Mouse (Mus musculus) hindbrain, embryonic 10.5 days (tissue): Measurements from ENCODE around the gene Actl10. TPM values are rescaled to one million over a fixed set of nuclear protein-coding genes. Genes with fewer than 3 reads are reported as not detected.
A peak's percentile ranks its signal among the peaks of the same experiment; 100 is the strongest.

Experiments used
- DNase-seq: peaks from one replicate; pipeline ENCODE4 v3.0.0-alpha.2; 2017; ENCODE audit warnings: low spot score
- H3K27ac ChIP-seq: fragments of 300-500 bp; sonication (generic); 2 replicates; pipeline ENCODE4 v1.5.1; 2016; ENCODE audit warnings: mild to moderate bottlenecking, moderate library complexity
- H3K27me3 ChIP-seq: fragments of 300-500 bp; sonication (generic); 2 replicates; pipeline ENCODE4 v1.6.1; 2016; ENCODE audit warnings: mild to moderate bottlenecking; ENCODE audit not compliant: poor library complexity, insufficient read depth, severe bottlenecking
- H3K36me3 ChIP-seq: fragments of 300-500 bp; sonication (generic); 2 replicates; pipeline ENCODE4 v1.6.1; 2016; ENCODE audit warnings: mild to moderate bottlenecking, moderate library complexity
- H3K4me1 ChIP-seq: fragments of 300-500 bp; sonication (generic); replicated peaks from 2 replicates; pipeline ENCODE4 v1.6.1; 2016; ENCODE audit warnings: mild to moderate bottlenecking
- H3K4me3 ChIP-seq: fragments of 300-500 bp; sonication (generic); 2 replicates; pipeline ENCODE4 v1.5.1; 2016; ENCODE audit warnings: mild to moderate bottlenecking, moderate library complexity
- H3K9me3 ChIP-seq: fragments of 300-500 bp; sonication (generic); 2 replicates; pipeline ENCODE4 v1.6.1; 2016; ENCODE audit warnings: mild to moderate bottlenecking, moderate library complexity
- WGBS: fragments of 180-500 bp; shearing (Covaris S2); methylation state at CpG from one replicate; pipeline ENCODE4 v1.1.7; 2016; 5-methylcytosine and 5-hydroxymethylcytosine counted together
- polyA plus RNA-seq: library from polyadenylated mRNA; unstranded; fragments of >200 nt; fragmentation: Nextera tagmentation; extraction: Ambion mirVana; gene quantifications from 2 replicates; pipeline ENCODE4 v1.2.1, GENCODE M21; 2016

Actl10 gene
- polyA plus RNA-seq, 1 experiment from 2014 or later: 1.3 TPM

DNA sequence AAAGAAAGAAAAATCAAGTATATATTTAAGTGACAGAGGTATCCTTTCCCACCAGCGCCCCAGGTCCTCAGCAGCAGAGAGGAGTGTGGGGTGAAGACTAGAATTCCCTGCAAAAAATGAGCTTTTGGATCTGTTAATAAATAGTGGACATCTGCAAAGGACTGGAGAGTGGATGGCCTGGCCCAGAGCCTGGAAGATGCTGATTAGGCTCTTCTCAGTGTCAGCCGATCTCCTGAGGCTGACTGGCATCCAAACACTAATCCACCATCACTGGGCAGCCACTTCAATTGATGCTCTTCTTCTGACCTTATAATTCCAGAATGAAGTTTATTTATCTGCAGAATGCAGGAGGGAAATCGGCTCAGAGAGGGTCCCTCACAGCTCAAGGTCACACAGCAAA lies 21.4 kb downstream of the Actl10 start:
- Histone ChIP-seq H3K4me3 (no peak overlapping the region), H3K4me1 (peaks cover 66% of the 10 kb centered on the region), H3K36me3 (peaks cover 2% of the 10 kb centered on the region; the same call in 1 of the 2 replicates), H3K27ac (0 out of 2 replicates have a peak overlapping the region, but pooled peaks have one; percentile 29), H3K9me3 (no peaks in the 10 kb centered on the region), H3K27me3 (no peaks in the 10 kb centered on the region)
- 82% methylated on average over 3 of the region's 3 CpGs for WGBS
- DNase-seq: no peak

DNA sequence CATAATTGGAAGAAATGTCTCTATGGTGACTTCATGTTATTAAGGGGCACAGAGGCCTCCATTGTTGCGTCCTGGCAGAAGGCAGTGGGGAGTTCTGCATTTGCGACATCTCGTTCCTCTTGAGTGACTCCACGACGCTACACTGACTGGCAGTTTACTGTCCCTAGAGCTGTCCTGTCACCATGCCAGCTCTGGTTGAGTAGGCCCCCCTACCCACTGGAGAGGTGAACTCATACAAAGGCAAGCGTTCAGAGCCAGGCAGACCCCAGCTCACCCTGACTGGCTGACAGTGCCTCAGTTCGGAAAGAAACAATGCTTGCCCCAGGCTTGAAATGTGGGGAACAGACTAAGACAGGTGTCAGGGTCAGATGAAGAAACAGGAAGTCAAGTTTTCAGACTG lies 22.7 kb downstream of the Actl10 start:
- Histone ChIP-seq H3K9me3 (no peaks in the 10 kb centered on the region), H3K27me3 (no peaks in the 10 kb centered on the region), H3K36me3 (no peaks in the 10 kb centered on the region), H3K27ac (peak overlapping the region; percentile 79), H3K4me1 (peaks cover 56% of the 10 kb centered on the region), H3K4me3 (no peak overlapping the region)
- 40% methylated on average over 7 of the region's 7 CpGs for WGBS
- no peak for DNase-seq

DNA sequence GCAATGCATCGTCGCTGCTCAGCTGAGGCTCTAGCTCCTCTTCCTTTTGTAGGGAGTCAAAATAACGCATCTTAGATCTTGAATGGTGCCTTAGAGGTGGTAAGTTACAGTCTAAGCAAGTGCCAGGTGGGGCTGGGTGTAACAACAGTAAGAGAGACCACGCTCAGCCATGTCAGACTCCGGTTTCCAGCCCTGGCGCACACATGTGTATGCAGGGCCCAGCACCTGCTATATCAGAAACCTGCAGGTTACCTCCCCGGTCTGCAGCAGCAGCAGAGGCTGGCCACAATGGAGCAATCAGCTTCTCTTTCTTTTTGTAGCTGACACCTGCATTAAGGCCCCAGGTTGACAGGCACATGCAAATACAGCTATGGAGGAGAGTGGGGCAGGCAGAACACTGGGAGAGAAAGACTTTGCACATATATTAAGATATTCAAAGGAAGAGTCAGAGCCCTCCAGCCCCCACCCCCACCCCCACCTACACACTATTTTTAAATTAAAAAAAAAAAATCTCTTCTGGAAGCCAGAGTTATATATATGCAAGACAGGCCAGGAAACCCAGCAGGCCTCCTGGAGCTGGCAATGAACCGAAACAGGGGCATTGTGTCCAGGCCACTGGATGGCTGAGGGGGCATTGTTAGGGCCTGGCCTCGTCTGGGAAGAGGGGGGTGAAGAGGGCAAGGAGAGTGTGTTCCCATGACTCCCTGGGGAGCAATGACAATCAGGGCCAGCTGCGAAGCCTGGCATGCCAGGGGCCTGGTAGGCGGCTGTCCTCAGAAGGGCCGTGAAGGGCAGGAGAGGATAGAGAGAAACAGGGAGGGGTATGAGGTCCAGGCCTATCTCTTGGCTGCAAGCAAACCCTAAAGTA lies 25.5 kb downstream of the Actl10 start:
- peak; percentile 82 for DNase-seq
- WGBS: 28% methylated on average over 12 of the region's 12 CpGs
- Histone ChIP-seq H3K36me3 (no peaks in the 10 kb centered on the region), H3K27ac (peak overlapping the region; percentile 86), H3K4me1 (peaks cover 39% of the 10 kb centered on the region), H3K27me3 (no peaks in the 10 kb centered on the region), H3K9me3 (no peaks in the 10 kb centered on the region), H3K4me3 (peak overlapping the region; percentile 20; the same call in 1 of the 2 replicates)

DNA sequence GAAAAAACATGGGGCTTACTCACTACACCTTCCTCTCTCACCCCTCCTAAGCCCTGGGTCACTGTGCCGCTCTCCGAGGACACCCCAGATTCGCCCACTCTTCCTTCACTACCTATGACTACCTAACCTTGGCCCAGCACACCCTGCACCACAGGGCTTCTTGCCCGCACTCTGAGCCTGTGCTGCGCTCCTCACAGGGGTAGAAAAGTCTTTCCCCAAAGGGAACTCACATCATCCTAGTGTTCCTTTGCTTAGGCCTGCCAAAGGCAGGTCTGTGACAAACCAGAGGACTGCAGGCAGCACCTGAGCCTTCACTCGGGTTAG lies 26.1 kb downstream of the Actl10 start:
- no peak for DNase-seq
- no peaks in the 10 kb centered on the region for H3K36me3 ChIP-seq
- H3K27ac ChIP-seq: peak overlapping the region; percentile 86
- H3K27me3 ChIP-seq: no peaks in the 10 kb centered on the region
- H3K9me3 ChIP-seq: no peaks in the 10 kb centered on the region
- H3K4me3 ChIP-seq: peak overlapping the region; percentile 20; the same call in 1 of the 2 replicates
- H3K4me1 ChIP-seq: peaks cover 39% of the 10 kb centered on the region
- 52% methylated on average over 6 of the region's 6 CpGs for WGBS

DNA sequence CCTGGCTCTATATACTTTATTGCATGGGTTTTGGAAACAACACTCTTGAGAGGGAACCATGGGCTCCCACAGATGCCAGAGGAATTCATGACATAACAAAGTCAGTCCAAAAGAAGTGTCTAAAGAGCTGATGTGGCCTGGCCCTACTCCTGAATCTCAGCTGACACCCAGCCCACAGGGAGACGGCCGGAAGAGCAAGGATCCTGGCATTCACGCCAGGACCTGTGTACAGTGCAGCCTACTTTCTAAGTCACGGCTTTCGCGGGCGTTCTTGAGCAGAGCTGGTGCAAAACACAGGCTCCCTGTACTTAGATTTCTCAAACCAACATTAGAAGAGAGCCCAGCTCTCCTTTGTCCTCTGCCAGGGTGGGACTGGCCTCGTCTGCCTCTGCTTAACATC lies 29.0 kb downstream of the Actl10 start:
- no peaks in the 10 kb centered on the region for H3K27me3 ChIP-seq
- WGBS: 81% methylated on average over 8 of the region's 8 CpGs
- H3K9me3 ChIP-seq: no peaks in the 10 kb centered on the region
- H3K36me3 ChIP-seq: no peaks in the 10 kb centered on the region
- DNase-seq: no peak
- no peak overlapping the region for H3K4me3 ChIP-seq
- peak overlapping the region; percentile 74 for H3K27ac ChIP-seq
- H3K4me1 ChIP-seq: peaks cover 50% of the 10 kb centered on the region

DNA sequence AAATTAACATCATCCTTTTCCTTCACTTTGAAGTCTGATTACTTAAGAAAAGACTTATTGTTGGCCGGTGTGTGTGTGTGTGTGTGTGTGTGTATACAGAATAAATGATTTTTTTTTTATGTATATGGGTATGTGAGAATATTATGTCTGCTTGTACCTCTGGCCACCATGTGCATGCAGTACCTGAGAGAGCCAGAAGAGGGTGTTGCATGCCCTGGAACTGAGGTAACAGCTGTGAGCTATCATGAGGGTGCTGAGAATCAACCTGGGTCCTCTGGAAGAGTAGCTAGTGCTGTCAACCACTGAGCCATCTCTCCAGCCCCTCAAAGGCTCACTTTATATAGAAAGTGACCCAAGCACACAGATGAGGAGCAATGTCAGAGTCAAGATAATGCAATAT lies 29.8 kb downstream of the Actl10 start:
- DNase-seq: no peak
- Histone ChIP-seq H3K27ac (peak overlapping the region; percentile 74; the same call in 1 of the 2 replicates), H3K9me3 (no peaks in the 10 kb centered on the region), H3K4me1 (peaks cover 49% of the 10 kb centered on the region), H3K4me3 (no peak overlapping the region), H3K36me3 (no peaks in the 10 kb centered on the region), H3K27me3 (no peaks in the 10 kb centered on the region)
- WGBS: 88% methylated on average over 1 of the region's 1 CpGs

DNA sequence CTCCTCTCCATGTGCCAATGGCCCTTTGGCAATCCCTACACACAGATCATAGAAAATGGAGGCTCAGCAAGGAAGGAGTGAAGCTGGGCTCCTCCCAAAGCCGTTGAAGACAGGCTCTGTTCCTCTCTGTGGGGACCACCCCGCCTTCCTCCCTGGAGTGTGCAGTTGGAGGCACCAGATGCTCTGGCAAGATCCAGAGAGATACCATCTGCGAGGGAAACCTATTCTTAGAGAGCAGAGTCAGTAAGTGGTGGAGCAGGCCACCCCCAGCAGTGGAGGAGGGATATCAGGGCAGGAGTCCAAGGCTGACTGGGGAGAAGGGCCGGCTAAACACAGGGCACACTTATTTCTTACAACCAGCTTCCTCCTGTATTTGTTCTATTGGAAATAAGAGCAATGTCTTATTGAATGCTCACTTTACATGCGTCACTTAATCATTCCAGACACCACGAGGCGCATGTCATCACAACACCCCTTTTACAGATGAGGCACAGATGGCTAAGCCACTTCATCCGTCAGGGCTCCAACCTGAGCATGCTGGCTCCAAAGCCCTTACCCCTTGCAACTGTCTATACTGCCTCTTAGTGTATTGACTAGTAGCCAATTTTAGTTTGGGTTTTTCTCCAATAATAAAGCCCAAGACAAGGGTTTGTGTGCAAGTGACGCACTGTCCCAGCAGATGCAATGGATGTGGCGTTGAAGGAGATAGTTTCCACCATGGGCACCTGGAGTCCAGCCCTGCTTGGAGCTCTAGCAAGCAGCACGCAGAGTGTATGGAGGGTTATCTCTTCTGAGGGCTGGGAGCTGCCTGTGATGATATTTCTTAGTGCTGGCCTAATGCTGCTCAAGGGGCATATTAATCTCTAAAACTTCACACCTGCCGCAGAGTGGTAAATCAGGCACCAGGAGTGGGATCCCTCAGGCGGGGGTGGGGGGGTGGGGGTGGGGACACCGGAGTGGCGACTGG lies 32.6 kb downstream of the Actl10 start:
- no peaks in the 10 kb centered on the region for H3K9me3 ChIP-seq
- H3K27ac ChIP-seq: peak overlapping the region; percentile 76
- WGBS: 76% methylated on average over 15 of the region's 15 CpGs
- peaks cover 3% of the 10 kb centered on the region; the same call in 1 of the 2 replicates for H3K36me3 ChIP-seq
- no peaks in the 10 kb centered on the region for H3K27me3 ChIP-seq
- H3K4me1 ChIP-seq: peaks cover 29% of the 10 kb centered on the region
- DNase-seq: no peak
- H3K4me3 ChIP-seq: no peak overlapping the region

DNA sequence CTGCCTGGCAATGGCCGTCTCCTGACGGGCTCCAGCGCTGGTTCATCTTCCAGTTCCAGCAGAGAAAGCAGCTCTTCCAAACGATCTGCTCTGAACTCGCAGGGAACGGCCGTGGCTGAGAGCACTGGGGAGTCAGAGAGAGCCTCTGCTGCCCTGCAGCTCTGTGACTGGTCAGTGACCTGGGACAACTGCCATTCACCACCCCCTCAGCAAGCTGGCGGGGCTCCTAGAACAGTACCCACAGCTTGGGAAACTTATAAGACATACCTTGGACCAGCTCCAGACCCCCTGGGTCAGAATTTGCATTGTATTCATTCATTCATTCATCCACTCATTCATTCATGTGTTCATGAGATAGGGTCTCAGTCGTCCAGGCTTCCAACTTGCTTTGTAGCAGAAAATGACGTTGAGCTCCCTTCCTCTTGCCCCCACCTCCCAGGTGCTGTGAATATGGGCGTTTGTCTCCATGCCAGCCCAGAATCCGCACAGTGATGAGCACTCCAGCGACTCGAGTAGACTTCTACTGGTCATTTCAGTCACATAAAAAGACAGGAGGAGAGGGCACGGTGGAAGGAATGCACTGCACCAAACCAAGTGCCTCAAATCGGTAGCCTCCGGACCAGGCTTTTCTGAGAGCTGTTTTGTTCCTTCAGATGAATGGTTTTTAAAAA lies 33.5 kb downstream of the Actl10 start:
- H3K36me3 ChIP-seq: peaks cover 3% of the 10 kb centered on the region; the same call in 1 of the 2 replicates
- peaks cover 29% of the 10 kb centered on the region for H3K4me1 ChIP-seq
- H3K27ac ChIP-seq: peak overlapping the region; percentile 76
- H3K27me3 ChIP-seq: no peaks in the 10 kb centered on the region
- WGBS: 76% methylated on average over 17 of the region's 17 CpGs
- no peaks in the 10 kb centered on the region for H3K9me3 ChIP-seq
- DNase-seq: no peak
- H3K4me3 ChIP-seq: no peak overlapping the region

DNA sequence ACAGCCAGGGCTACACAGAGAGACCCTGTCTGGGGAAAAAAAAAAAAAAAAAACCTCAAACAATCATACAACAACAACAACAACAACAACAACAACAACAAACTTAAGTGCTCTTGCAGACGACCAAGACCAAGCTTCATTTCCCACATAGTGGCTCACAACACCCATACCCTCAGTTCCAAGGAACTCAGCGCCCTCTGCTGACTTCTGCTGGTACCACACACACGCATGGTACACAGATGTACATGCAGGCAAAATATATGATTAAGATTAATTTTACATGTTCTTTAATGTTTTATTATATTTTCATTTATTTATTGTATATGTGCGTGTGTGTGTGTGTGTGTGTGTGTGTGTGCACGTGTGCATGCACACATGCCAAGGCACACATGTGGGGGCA lies 34.8 kb downstream of the Actl10 start:
- H3K9me3 ChIP-seq: no peaks in the 10 kb centered on the region
- H3K27me3 ChIP-seq: no peaks in the 10 kb centered on the region
- peak; percentile 48 for DNase-seq
- H3K4me3 ChIP-seq: no peak overlapping the region
- no peak overlapping the region for H3K27ac ChIP-seq
- WGBS: 68% methylated on average over 5 of the region's 5 CpGs
- H3K36me3 ChIP-seq: peaks cover 3% of the 10 kb centered on the region; the same call in 1 of the 2 replicates
- H3K4me1 ChIP-seq: peaks cover 25% of the 10 kb centered on the region

DNA sequence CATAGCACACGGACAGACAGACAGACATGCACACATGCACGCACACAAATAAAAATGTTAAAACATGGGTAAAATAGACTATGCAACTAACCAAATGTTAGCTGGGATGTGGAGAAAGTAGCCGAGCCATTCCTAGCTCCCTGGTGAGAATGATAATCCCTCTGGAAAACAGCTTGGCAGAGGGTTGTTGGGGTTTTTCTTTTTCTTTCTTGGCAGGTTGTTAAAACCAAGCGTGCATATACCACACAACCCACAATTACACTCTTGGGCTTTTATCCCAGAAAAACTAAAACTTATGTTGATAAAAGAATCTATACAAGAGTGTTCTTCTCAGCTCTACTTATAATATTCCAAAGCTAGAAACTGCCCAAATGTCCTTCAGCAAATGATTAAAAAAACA lies 37.5 kb downstream of the Actl10 start:
- 81% methylated on average over 4 of the region's 4 CpGs for WGBS
- DNase-seq: no peak
- Histone ChIP-seq H3K4me1 (peaks cover 19% of the 10 kb centered on the region), H3K36me3 (peaks cover 14% of the 10 kb centered on the region; the same call in 1 of the 2 replicates), H3K27ac (no peak overlapping the region), H3K27me3 (no peaks in the 10 kb centered on the region), H3K4me3 (no peak overlapping the region), H3K9me3 (no peaks in the 10 kb centered on the region)

DNA sequence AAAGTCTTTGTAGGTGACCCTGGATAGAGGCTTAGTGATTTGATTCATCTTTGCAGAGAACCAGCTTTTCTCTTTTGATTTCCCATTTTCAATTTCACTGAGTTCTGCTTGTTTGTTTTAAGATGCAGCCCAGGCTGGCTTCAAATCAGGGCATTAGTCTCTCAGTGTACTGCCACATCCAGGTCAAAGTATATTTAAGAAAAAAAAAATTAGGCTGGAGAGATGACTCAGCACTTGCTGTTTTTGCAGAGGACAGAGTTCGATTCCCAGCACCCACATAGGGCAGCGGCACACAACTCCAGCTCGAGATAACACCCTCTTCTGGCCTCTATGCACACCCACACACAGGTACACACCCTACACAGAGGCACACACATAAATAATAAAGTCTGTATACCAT lies 39.7 kb downstream of the Actl10 start:
- no peaks in the 10 kb centered on the region for H3K27me3 ChIP-seq
- 86% methylated on average over 3 of the region's 3 CpGs for WGBS
- no peak overlapping the region for H3K4me3 ChIP-seq
- H3K36me3 ChIP-seq: peaks cover 16% of the 10 kb centered on the region; the same call in 1 of the 2 replicates
- DNase-seq: no peak
- H3K27ac ChIP-seq: no peak overlapping the region
- no peaks in the 10 kb centered on the region for H3K9me3 ChIP-seq
- H3K4me1 ChIP-seq: no peaks in the 10 kb centered on the region

DNA sequence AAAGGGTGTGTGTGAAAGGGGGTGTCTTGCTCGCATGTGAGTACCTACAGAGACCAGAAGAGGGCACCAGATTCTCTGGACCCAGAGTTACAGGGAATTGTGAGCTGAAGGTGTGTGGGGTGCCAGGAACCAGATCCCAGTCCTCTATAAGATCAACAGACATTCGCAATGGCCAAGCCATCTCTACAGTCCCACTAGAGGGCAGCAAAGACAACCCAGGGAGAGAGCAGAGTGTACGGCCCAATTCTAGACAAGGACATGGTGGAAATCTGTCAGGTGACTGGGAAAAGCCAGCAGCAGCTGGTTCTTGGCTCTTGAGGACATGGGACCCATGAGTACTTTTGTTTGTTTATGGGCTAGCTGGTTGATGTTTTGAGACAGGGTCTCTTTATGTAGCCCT lies 41.4 kb downstream of the Actl10 start:
- no peak for DNase-seq
- WGBS: 71% methylated on average over 3 of the region's 3 CpGs
- no peaks in the 10 kb centered on the region for H3K27me3 ChIP-seq
- H3K27ac ChIP-seq: no peak overlapping the region
- H3K36me3 ChIP-seq: peaks cover 13% of the 10 kb centered on the region; the same call in 1 of the 2 replicates
- no peaks in the 10 kb centered on the region for H3K9me3 ChIP-seq
- H3K4me3 ChIP-seq: no peak overlapping the region
- no peaks in the 10 kb centered on the region for H3K4me1 ChIP-seq
